Mouse (Mus musculus): Measurements from ENCODE around the gene Syngr4. TPM values are rescaled to one million over a fixed set of nuclear protein-coding genes. Genes with fewer than 3 reads are reported as not detected.

Syngr4 gene
- total and polyA plus RNA-seq, 3 experiments = not detected

DNA sequence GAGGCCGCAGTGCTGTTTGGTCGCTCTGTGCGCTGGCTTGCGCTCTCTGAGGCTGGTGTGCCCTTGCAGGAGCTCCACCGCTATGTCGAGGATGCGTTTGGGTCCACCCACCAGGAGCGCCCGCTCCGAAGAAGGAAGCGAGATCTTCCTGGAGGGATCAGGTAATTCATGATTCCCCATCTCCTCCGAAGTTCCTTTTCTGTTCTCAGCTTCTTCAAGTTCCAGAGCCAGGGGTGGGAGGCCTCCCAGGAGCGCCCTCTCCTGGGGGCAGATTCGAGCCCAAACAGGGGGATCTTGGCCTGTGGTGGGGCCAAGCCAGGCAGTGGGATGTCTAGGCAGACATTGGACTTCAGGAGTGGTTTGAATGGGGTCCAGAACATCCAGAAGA is 27.9 kb upstream of the Syngr4 start:
- H3K4me2 ChIP-seq (ENCODE audit: insufficient read depth, low read depth, poor library complexity, severe bottlenecking) = no peak overlapping the region
- in situ Hi-C loops (cut with MboI; ENCODE audit: low pct_ligation_motif_present, low pct_unique_long_range_greater_than_20kb, low sequenced_read_pairs) (loop anchor here (10.0 kb wide), 1 partner anchor 190 kb away; no protein-coding TSS in a partner anchor), dilution Hi-C loops (cut with MboI; ENCODE audit: extremely low pct_ligation_motif_present, extremely low pct_unique_long_range_greater_than_20kb, low sequenced_read_pairs) (no loop called here)
- no peaks in the 10 kb centered on the region for H3K27me3 ChIP-seq (replicated peaks)
- no peak for TF ChIP-seq MAFK (IDR thresholded peaks at IDR 0.05; ENCODE audit: insufficient replicate concordance, low read length)
- no peak for TF ChIP-seq USF1 (IDR thresholded peaks at IDR 0.05; ENCODE audit: low read depth, low read length)
- peaks cover 0 to under 1% of the 10 kb centered on the region in 2 experiments for H3K36me3 ChIP-seq (replicated peaks in 1 of 2; ENCODE audit: control insufficient read depth in 1 of 2, insufficient read depth in 1 of 2, low read length in 1 of 2)
- peaks cover 29% of the 10 kb centered on the region for H3K9me3 ChIP-seq (replicated peaks; ENCODE audit: low read length)
- no peak for DNase-seq (ENCODE audit: extremely low read depth)
- peaks cover 0 to 41% of the 10 kb centered on the region in 2 experiments; a peak in 3 of 4 replicates for H3K4me1 ChIP-seq (ENCODE audit: control insufficient read depth in 1 of 2, insufficient read depth in 2 of 2)
- no peaks in the 10 kb centered on the region for H3K79me2 ChIP-seq (replicated peaks; ENCODE audit: control insufficient read depth, extremely low read depth, insufficient read depth, poor library complexity, severe bottlenecking)
- no peak overlapping the region for H3K4me3 ChIP-seq (replicated peaks in 1 of 3; ENCODE audit: low read depth in 2 of 3, low read length in 2 of 3, poor library complexity in 1 of 3)
- H3K27ac ChIP-seq (ENCODE audit: insufficient read depth, low read depth) = no peak overlapping the region
- no peak overlapping the region for H3K9ac ChIP-seq (ENCODE audit: insufficient read depth, low read depth)

GRCm38 (mm10) chr7:45923762-45924428 is 27.4 kb upstream of the Syngr4 start, which contains the start of gene Ccdc114:
Ccdc114 (plus strand) TSS chr7:45924072.
- no peaks in the 10 kb centered on the region for H3K27me3 ChIP-seq (replicated peaks)
- DNase-seq (ENCODE audit: extremely low read depth) = no peak
- H3K4me1 ChIP-seq (ENCODE audit: control insufficient read depth in 1 of 2, insufficient read depth in 2 of 2) = peaks cover 0 to 47% of the 10 kb centered on the region in 2 experiments; a peak in 3 of 4 replicates
- H3K79me2 ChIP-seq (replicated peaks; ENCODE audit: control insufficient read depth, extremely low read depth, insufficient read depth, poor library complexity, severe bottlenecking) = no peaks in the 10 kb centered on the region
- peaks cover 0 to 6% of the 10 kb centered on the region in 2 experiments for H3K36me3 ChIP-seq (replicated peaks in 1 of 2; ENCODE audit: control insufficient read depth in 1 of 2, insufficient read depth in 1 of 2, low read length in 1 of 2)
- no peak for TF ChIP-seq UBTF (IDR thresholded peaks at IDR 0.05; ENCODE audit: low read depth, low read length)
- no peak for TF ChIP-seq USF1 (IDR thresholded peaks at IDR 0.05; ENCODE audit: low read depth, low read length)
- no peak for TF ChIP-seq SIN3A (IDR thresholded peaks at IDR 0.05; ENCODE audit: low read length)
- H3K4me2 ChIP-seq (ENCODE audit: insufficient read depth, low read depth, poor library complexity, severe bottlenecking) = no peak within 1 kb of the TSS
- peaks cover 29% of the 10 kb centered on the region for H3K9me3 ChIP-seq (replicated peaks; ENCODE audit: low read length)
- in situ Hi-C loops (cut with MboI; ENCODE audit: low pct_ligation_motif_present, low pct_unique_long_range_greater_than_20kb, low sequenced_read_pairs) (loop anchor here (10.0 kb wide), 1 partner anchor 189 kb away; no protein-coding TSS in a partner anchor), dilution Hi-C loops (cut with MboI; ENCODE audit: extremely low pct_ligation_motif_present, extremely low pct_unique_long_range_greater_than_20kb, low sequenced_read_pairs) (no loop called here)
- H3K9ac ChIP-seq (ENCODE audit: insufficient read depth, low read depth) = no peak within 1 kb of the TSS
- H3K4me3 ChIP-seq (replicated peaks in 1 of 3; ENCODE audit: low read depth in 2 of 3, low read length in 2 of 3, poor library complexity in 1 of 3) = peak within 1 kb of the TSS in 1 of 3 experiments; percentile 30
- no peak within 1 kb of the TSS for H3K27ac ChIP-seq (ENCODE audit: insufficient read depth, low read depth)

DNA sequence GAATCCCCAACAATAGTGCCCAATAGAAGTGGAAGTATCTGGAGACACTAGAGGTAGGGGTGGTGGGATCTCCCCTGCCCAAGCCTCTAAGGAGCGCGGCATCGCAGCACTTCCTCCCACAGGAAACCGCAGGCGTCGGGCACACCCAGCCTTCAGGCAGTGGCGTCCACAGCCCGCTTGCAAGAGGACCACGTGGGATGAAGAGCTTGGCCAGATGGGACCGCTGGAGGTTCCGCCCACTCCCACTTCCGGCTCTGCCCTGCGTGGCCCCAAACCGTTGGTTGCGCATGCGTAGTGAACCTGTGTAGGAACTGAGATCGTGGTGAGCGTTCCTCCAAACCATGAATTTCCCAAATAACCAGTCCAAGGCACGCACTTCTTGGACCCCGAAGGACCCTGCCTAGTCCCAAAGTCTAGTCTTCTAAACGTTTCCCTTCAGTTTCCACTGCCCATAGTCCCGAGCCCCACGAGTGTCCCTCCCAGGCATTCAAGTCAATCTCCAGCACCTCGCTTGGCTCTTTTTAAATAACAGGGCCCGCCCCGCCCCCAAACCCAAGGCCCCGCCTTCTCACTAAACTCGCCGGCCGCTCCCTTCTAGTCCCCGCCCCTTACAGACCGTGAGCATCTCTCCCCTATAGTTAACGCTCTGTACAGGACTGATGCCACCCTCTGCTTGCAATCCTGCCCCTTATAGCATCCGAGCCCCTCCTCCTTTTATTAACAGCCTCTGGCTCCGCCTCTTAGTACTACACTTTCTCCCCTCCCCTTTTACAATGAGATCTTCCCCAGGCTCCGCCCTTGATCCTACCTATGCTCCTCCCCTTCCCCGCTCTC is 26.6 kb upstream of the Syngr4 start:
- H3K4me3 ChIP-seq (replicated peaks in 1 of 3; ENCODE audit: low read depth in 2 of 3, low read length in 2 of 3, poor library complexity in 1 of 3) = peak overlapping the region in 1 of 3 experiments; percentile 30
- no peak overlapping the region for H3K9ac ChIP-seq (ENCODE audit: insufficient read depth, low read depth)
- H3K9me3 ChIP-seq (replicated peaks; ENCODE audit: low read length) = peaks cover 27% of the 10 kb centered on the region
- in situ Hi-C loops (cut with MboI; ENCODE audit: low pct_ligation_motif_present, low pct_unique_long_range_greater_than_20kb, low sequenced_read_pairs) = loop anchor here (10.0 kb wide), 1 partner anchor 188 kb away; no protein-coding TSS in a partner anchor
- DNase-seq (ENCODE audit: extremely low read depth) = peak; percentile 97
- peaks cover 0 to 10% of the 10 kb centered on the region in 2 experiments for H3K36me3 ChIP-seq (replicated peaks in 1 of 2; ENCODE audit: control insufficient read depth in 1 of 2, insufficient read depth in 1 of 2, low read length in 1 of 2)
- H3K79me2 ChIP-seq (replicated peaks; ENCODE audit: control insufficient read depth, extremely low read depth, insufficient read depth, poor library complexity, severe bottlenecking) = no peaks in the 10 kb centered on the region
- H3K4me2 ChIP-seq (ENCODE audit: insufficient read depth, low read depth, poor library complexity, severe bottlenecking) = no peak overlapping the region
- H3K27ac ChIP-seq (ENCODE audit: insufficient read depth, low read depth) = no peak overlapping the region
- peaks cover 0 to 49% of the 10 kb centered on the region in 2 experiments; a peak in 3 of 4 replicates for H3K4me1 ChIP-seq (ENCODE audit: control insufficient read depth in 1 of 2, insufficient read depth in 2 of 2)
- dilution Hi-C loops (cut with MboI; ENCODE audit: extremely low pct_ligation_motif_present, extremely low pct_unique_long_range_greater_than_20kb, low sequenced_read_pairs) = no loop called here
- no peaks in the 10 kb centered on the region for H3K27me3 ChIP-seq (replicated peaks)
- TF ChIP-seq JUN (IDR thresholded peaks at IDR 0.05; ENCODE audit: insufficient read depth, low read depth, low read length) (no peak), ZMIZ1 (IDR thresholded peaks at IDR 0.05; ENCODE audit: low read depth, low read length) (peak; percentile 54; the same call in 1 of the 2 replicates), ZKSCAN1 (IDR thresholded peaks at IDR 0.05; ENCODE audit: borderline replicate concordance, low read depth, low read length) (no peak), MYC (IDR thresholded peaks at IDR 0.05; ENCODE audit: low read depth, low read length) (peak; percentile 71; the same call in 1 of the 2 replicates), MXI1 (IDR thresholded peaks at IDR 0.05; ENCODE audit: low read depth, low read length) (peak; percentile 59; the same call in 1 of the 2 replicates), CHD1 (IDR thresholded peaks at IDR 0.05; ENCODE audit: low read depth, low read length) (no peak), SMC3 (IDR thresholded peaks at IDR 0.05; ENCODE audit: low read depth, low read length) (no peak), CTCF (conservative IDR thresholded peaks at IDR 0.05 in 1 of 2, IDR thresholded peaks at IDR 0.05 in 1 of 2; ENCODE audit: low read depth in 2 of 2, low read length in 2 of 2) (no peak), UBTF (IDR thresholded peaks at IDR 0.05; ENCODE audit: low read depth, low read length) (no peak), NELFE (IDR thresholded peaks at IDR 0.05; ENCODE audit: low read depth, low read length) (peak; percentile 60; the same call in 1 of the 2 replicates), SIN3A (IDR thresholded peaks at IDR 0.05; ENCODE audit: low read length) (peak; percentile 68), ELF1 (IDR thresholded peaks at IDR 0.05; ENCODE audit: low read depth, low read length) (peak; percentile 84), MAZ (IDR thresholded peaks at IDR 0.05; ENCODE audit: low read depth, low read length) (no peak; the same call in 1 of the 2 replicates), CHD2 (IDR thresholded peaks at IDR 0.05; ENCODE audit: low read length) (peak; percentile 37; the same call in 1 of the 2 replicates), BHLHE40 (IDR thresholded peaks at IDR 0.05; ENCODE audit: low read depth, low read length) (peak; percentile 59), JUND (conservative IDR thresholded peaks at IDR 0.05; ENCODE audit: low read depth, low read length) (no peak), ZNF384 (IDR thresholded peaks at IDR 0.05; ENCODE audit: low read depth, low read length) (no peak), NRF1 (IDR thresholded peaks at IDR 0.05; ENCODE audit: low read depth, low read length) (peak; percentile 90), HCFC1 (IDR thresholded peaks at IDR 0.05; ENCODE audit: low read depth, low read length) (peak; percentile 43)

Data from CH12.LX (cell line).